Mouse (Mus musculus): ENCODE measurements at regions not wholly inside any gene's neighbourhood (a gene's known extent, or its start where the extent isn't known, plus 50 kb on each side); places are given as distances from the start of the nearest gene placed in this dataset.

DNA sequence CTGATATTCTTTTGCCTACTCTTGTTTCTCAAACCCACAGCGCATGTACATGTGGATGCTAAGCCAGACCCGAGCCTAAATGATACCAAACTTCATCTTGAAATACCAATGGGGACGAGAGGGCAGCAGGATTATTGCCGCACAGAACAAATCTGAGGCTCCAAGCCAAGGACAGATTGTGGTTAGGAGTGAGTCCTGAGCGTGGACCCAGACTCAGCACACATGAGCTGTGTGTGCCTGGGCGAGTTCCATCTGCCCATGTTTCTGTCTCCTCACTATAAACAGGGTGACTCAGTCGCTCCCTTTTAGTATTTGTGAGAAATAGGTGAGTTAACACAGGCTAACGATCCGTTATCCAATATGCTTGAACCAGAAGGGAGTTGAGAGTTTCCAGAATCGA lies 92.4 kb upstream of the Gadd45a start:
- H3K9me3 ChIP-seq (ENCODE audit: control insufficient read depth, insufficient read depth, low read depth, low read length): no peaks in the 10 kb centered on the region
- no peaks in the 10 kb centered on the region for H3K36me3 ChIP-seq (ENCODE audit: control insufficient read depth, insufficient read depth, low read length, poor library complexity, severe bottlenecking)
- TF ChIP-seq MAFK (IDR thresholded peaks at IDR 0.05; ENCODE audit: insufficient read depth, low read depth, low read length) (no peak), HCFC1 (IDR thresholded peaks at IDR 0.05; ENCODE audit: borderline replicate concordance, insufficient read depth, low read length) (no peak), ZNF384 (IDR thresholded peaks at IDR 0.05; ENCODE audit: low read depth, low read length) (no peak), ZC3H11A (IDR thresholded peaks at IDR 0.05; ENCODE audit: borderline replicate concordance, low read depth, low read length) (no peak), CHD2 (IDR thresholded peaks at IDR 0.05; ENCODE audit: low read depth, low read length) (no peak)
- H3K4me1 ChIP-seq (ENCODE audit: control insufficient read depth in 2 of 2, insufficient read depth in 2 of 2, low read length in 2 of 2, poor library complexity in 1 of 2): peaks cover 9 to 20% of the 10 kb centered on the region in 2 experiments; a peak in 3 of 4 replicates
- H3K4me3 ChIP-seq (ENCODE audit: insufficient read depth in 1 of 2, low read depth in 1 of 2, low read length in 2 of 2, poor library complexity in 1 of 2, severe bottlenecking in 1 of 2): no peak overlapping the region
- H3K9ac ChIP-seq (ENCODE audit: insufficient read depth, low read depth, low read length, poor library complexity, severe bottlenecking): no peak overlapping the region
- in situ Hi-C loops (cut with MboI; ENCODE audit: low sequenced_read_pairs in 2 of 2, unreplicated experiment in 2 of 2): no loop called here
- no peak overlapping the region for H3K27ac ChIP-seq (ENCODE audit: insufficient read depth, low read depth, low read length, poor library complexity, severe bottlenecking)
- DNase-seq (ENCODE audit: low read depth, low spot score): no peak

DNA sequence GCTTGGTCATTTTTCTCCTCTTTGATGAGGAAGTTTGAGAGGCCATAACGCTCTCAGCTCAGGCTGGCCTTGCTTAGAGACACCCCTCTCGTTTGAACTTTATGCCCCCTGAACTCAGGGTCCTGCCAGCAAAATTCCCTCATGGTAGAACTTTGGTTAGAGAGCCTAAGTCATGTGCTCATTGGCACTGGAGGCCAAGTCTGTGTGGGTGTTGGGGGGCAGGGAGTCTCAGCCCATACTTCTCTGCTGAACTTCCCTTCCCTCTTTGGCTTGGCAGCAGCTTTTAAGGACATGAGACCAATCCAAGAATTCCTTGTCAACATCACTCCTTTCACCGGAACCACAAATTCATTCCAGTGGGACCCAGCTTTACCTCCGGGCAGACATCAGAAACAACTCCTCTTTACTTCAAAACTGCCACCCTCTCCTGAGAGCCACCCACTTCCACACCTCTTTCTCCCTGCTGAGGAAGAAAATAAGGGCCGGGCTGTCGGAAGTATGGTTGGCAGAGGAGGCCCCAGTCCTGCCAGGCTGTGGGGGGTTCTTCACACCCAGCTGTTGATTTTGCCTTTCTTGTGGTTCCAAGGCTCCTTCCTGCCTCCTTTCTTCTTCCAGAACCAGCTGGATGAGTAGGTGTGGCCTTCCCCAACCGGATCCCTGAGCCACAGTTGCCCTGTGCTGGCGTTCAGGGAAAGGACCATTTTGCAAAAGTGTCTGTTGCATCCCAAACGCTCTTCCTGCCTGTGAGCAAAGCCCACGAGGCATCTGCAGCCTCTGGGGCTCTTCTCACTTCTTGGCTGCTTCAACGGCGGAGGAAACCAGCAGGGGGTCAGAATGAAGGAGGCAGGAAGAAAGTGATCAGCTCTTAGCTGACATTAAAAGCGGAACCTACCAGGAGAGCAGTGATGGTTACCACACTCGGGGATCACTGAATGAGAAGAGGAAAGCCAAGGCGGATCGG lies 91.5 kb upstream of the Gadd45a start:
- in situ Hi-C loops (cut with MboI; ENCODE audit: low sequenced_read_pairs in 2 of 2, unreplicated experiment in 2 of 2): no loop called here
- Histone ChIP-seq H3K4me1 (ENCODE audit: control insufficient read depth in 2 of 2, insufficient read depth in 2 of 2, low read length in 2 of 2, poor library complexity in 1 of 2) (peaks cover 9 to 20% of the 10 kb centered on the region in 2 experiments; a peak in 3 of 4 replicates), H3K27ac (ENCODE audit: insufficient read depth, low read depth, low read length, poor library complexity, severe bottlenecking) (no peak overlapping the region), H3K9me3 (ENCODE audit: control insufficient read depth, insufficient read depth, low read depth, low read length) (no peaks in the 10 kb centered on the region), H3K36me3 (ENCODE audit: control insufficient read depth, insufficient read depth, low read length, poor library complexity, severe bottlenecking) (no peaks in the 10 kb centered on the region), H3K4me3 (ENCODE audit: insufficient read depth in 1 of 2, low read depth in 1 of 2, low read length in 2 of 2, poor library complexity in 1 of 2, severe bottlenecking in 1 of 2) (no peak overlapping the region), H3K9ac (ENCODE audit: insufficient read depth, low read depth, low read length, poor library complexity, severe bottlenecking) (no peak overlapping the region)
- no peak for DNase-seq (ENCODE audit: low read depth, low spot score)
- TF ChIP-seq CHD2 (IDR thresholded peaks at IDR 0.05; ENCODE audit: low read depth, low read length) (no peak), ZNF384 (IDR thresholded peaks at IDR 0.05; ENCODE audit: low read depth, low read length) (no peak), HCFC1 (IDR thresholded peaks at IDR 0.05; ENCODE audit: borderline replicate concordance, insufficient read depth, low read length) (no peak), ZC3H11A (IDR thresholded peaks at IDR 0.05; ENCODE audit: borderline replicate concordance, low read depth, low read length) (no peak), MAFK (IDR thresholded peaks at IDR 0.05; ENCODE audit: insufficient read depth, low read depth, low read length) (no peak)

DNA sequence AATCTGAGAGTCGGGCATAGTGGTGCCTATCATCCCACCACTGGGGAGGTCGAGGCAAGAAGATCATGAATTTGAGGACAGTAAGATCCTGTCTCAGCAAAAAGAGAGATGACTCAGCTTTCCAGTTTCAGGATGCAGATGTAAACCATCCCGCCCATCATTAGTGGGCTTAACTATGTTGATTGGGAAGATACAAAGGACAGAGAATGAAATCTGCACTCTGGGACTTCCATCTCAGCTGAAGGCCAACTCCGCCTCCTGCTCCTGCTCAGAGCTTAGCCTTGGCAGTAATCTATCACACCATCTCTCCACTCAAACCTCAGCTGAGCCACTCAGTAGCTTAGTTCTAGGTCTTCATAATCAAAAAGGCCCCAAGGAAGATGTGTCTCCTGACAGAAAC lies 90.5 kb upstream of the Gadd45a start:
- Histone ChIP-seq H3K27ac (ENCODE audit: insufficient read depth, low read depth, low read length, poor library complexity, severe bottlenecking) (no peak overlapping the region), H3K36me3 (ENCODE audit: control insufficient read depth, insufficient read depth, low read length, poor library complexity, severe bottlenecking) (no peaks in the 10 kb centered on the region), H3K9ac (ENCODE audit: insufficient read depth, low read depth, low read length, poor library complexity, severe bottlenecking) (no peak overlapping the region), H3K4me3 (ENCODE audit: insufficient read depth in 1 of 2, low read depth in 1 of 2, low read length in 2 of 2, poor library complexity in 1 of 2, severe bottlenecking in 1 of 2) (no peak overlapping the region), H3K4me1 (ENCODE audit: control insufficient read depth in 2 of 2, insufficient read depth in 2 of 2, low read length in 2 of 2, poor library complexity in 1 of 2) (peaks cover 14 to 23% of the 10 kb centered on the region in 2 experiments), H3K9me3 (ENCODE audit: control insufficient read depth, insufficient read depth, low read depth, low read length) (no peaks in the 10 kb centered on the region)
- no peak for DNase-seq (ENCODE audit: low read depth, low spot score)
- in situ Hi-C loops (cut with MboI; ENCODE audit: low sequenced_read_pairs in 2 of 2, unreplicated experiment in 2 of 2): no loop called here
- TF ChIP-seq HCFC1 (IDR thresholded peaks at IDR 0.05; ENCODE audit: borderline replicate concordance, insufficient read depth, low read length): no peak
- TF ChIP-seq ZNF384 (IDR thresholded peaks at IDR 0.05; ENCODE audit: low read depth, low read length): no peak
- no peak for TF ChIP-seq CHD2 (IDR thresholded peaks at IDR 0.05; ENCODE audit: low read depth, low read length)
- 0 out of 2 replicates have a peak, but pooled peaks have one; percentile 51 for TF ChIP-seq MAFK (IDR thresholded peaks at IDR 0.05; ENCODE audit: insufficient read depth, low read depth, low read length)
- no peak for TF ChIP-seq ZC3H11A (IDR thresholded peaks at IDR 0.05; ENCODE audit: borderline replicate concordance, low read depth, low read length)

DNA sequence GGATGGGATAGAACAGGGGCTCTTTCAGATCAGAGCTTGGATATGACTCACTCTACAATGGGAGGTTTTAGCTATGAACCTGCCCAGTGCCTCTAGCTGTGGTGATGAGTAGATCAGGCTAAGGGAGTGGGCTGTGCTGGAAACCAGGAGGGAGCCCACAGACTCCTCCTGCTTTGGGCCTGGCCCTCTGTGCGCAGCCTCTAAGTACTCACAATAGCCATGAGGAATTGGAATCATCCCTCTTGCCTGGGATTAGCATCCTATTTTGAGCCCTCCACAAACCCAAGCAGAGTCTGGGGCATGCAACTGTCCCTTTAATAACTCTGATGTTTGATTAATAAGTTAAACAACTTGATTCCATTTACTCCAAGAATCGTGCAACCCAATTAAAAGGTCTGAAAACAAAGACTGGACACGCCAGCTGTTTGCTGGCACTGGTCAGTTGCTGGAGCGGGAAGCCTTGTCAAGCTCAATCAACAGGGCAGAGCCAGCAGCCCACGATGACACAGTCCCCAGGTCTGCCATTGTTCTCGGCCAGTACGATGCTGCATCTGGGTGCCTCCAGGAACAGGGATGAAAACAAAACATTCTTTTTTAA lies 88.6 kb upstream of the Gadd45a start:
- TF ChIP-seq ZC3H11A (IDR thresholded peaks at IDR 0.05; ENCODE audit: borderline replicate concordance, low read depth, low read length): no peak
- no peak for TF ChIP-seq CHD2 (IDR thresholded peaks at IDR 0.05; ENCODE audit: low read depth, low read length)

More for the DNA sequence above, 88.6 kb upstream of the Gadd45a start:
- Histone ChIP-seq H3K9ac (ENCODE audit: insufficient read depth, low read depth, low read length, poor library complexity, severe bottlenecking) (no peak overlapping the region), H3K36me3 (ENCODE audit: control insufficient read depth, insufficient read depth, low read length, poor library complexity, severe bottlenecking) (no peaks in the 10 kb centered on the region), H3K9me3 (ENCODE audit: control insufficient read depth, insufficient read depth, low read depth, low read length) (no peaks in the 10 kb centered on the region), H3K4me1 (ENCODE audit: control insufficient read depth in 2 of 2, insufficient read depth in 2 of 2, low read length in 2 of 2, poor library complexity in 1 of 2) (peaks cover 16 to 23% of the 10 kb centered on the region in 2 experiments), H3K27ac (ENCODE audit: insufficient read depth, low read depth, low read length, poor library complexity, severe bottlenecking) (no peak overlapping the region), H3K4me3 (ENCODE audit: insufficient read depth in 1 of 2, low read depth in 1 of 2, low read length in 2 of 2, poor library complexity in 1 of 2, severe bottlenecking in 1 of 2) (no peak overlapping the region)
- no peak for DNase-seq (ENCODE audit: low read depth, low spot score)
- in situ Hi-C loops (cut with MboI; ENCODE audit: low sequenced_read_pairs in 2 of 2, unreplicated experiment in 2 of 2): no loop called here
